ENCODE assay signal across 26 mouse cellular contexts in the genomic region with DNA sequence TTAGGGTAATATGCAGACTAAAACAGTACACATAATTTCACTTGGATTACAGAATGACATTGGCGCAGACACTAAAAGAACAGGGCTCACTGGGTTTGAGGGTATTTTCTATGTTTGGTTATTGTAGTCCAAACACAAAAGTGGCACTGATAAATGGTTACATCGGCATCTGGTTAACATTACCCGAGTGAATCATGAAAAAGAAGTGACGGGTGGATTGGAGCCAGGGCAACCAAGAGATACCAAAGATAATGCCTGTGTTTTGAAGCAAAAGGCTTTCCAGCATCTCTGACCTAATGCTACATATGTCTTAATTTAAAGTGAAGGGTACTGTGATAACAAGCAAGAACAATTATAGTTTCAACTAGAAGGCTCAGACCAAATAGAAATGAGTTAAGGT.
DNase-seq lines count a peak whose midpoint lies in the region; ATAC-seq lines count a peak whose summit lies in the region.
"Had no signal": no experiment of that assay in that cellular context is flagged by ENCODE, and none has a peak within 500 bp of the region (broad histone marks: within the 10 kb centered on the region; RNA-seq: fewer than 3 reads in every experiment).

No protein-coding gene starts in this region.

- H3K27me3 ChIP-seq in hindbrain, embryonic 12.5 days = no peaks in the 10 kb centered on the region
- H3K27me3 ChIP-seq: CH12.LX; embryonic facial prominence, embryonic 13.5 days; embryonic facial prominence, embryonic 15.5 days; forebrain, embryonic 12.5 days had no signal

- H3K9me3 ChIP-seq in hindbrain, embryonic 12.5 days (replicated peaks) = no peaks in the 10 kb centered on the region
- H3K9me3 ChIP-seq: embryonic facial prominence, embryonic 13.5 days; embryonic facial prominence, embryonic 15.5 days; forebrain, embryonic 10.5 days; forebrain, embryonic 12.5 days; G1E had no signal

- no peak overlapping the region for H3K4me2 ChIP-seq in hindbrain, embryonic 12.5 days (replicated peaks)
- H3K4me2 ChIP-seq: embryonic facial prominence, embryonic 13.5 days; embryonic facial prominence, embryonic 15.5 days; forebrain, embryonic 12.5 days had no signal

- no peaks in the 10 kb centered on the region for H3K4me1 ChIP-seq in hindbrain, embryonic 12.5 days
- H3K4me1 ChIP-seq: embryonic facial prominence, embryonic 13.5 days; embryonic facial prominence, embryonic 15.5 days; forebrain, embryonic 10.5 days; forebrain, embryonic 12.5 days had no signal

- no peaks in the 10 kb centered on the region for H3K36me3 ChIP-seq in hindbrain, embryonic 12.5 days
- H3K36me3 ChIP-seq: embryonic facial prominence, embryonic 13.5 days; embryonic facial prominence, embryonic 15.5 days; forebrain, embryonic 10.5 days; forebrain, embryonic 12.5 days; G1E had no signal

- H3K27ac ChIP-seq in hindbrain, embryonic 12.5 days = no peak overlapping the region
- H3K27ac ChIP-seq: embryonic facial prominence, embryonic 13.5 days; embryonic facial prominence, embryonic 15.5 days; forebrain, embryonic 10.5 days; forebrain, embryonic 12.5 days had no signal

- WGBS in hindbrain, embryonic 12.5 days = 76% methylated on average over 4 of the region's 4 CpGs

- peak; percentile 89 for DNase-seq in MN1 (ENCODE audit: low spot score)
- DNase-seq in embryo, embryonic 10.5 days (ENCODE audit: low spot score) = peak; percentile 43
- peak; percentile 8 for DNase-seq in embryo, embryonic 9.5 days (ENCODE audit: extremely low spot score)
- no peak for DNase-seq in cerebellum, postnatal 25 days
- DNase-seq in kidney, adult 11 months = no peak
- DNase-seq in cerebellum, postnatal 4 days (ENCODE audit: low spot score in 2 of 2) = no peak
- DNase-seq: adrenal gland, adult 2 months; adrenal gland, postnatal 10 days; adrenal gland, postnatal 25 days; B cell, adult 2 months; cerebellum, adult 11 months; cerebellum, adult 18-20 months; cerebellum, adult 8-10 months; cerebellum, adult 9-11 months; cerebellum, postnatal 14 days; forebrain, postnatal 0 days had no signal

- no peak overlapping the region for H3K9ac ChIP-seq in hindbrain, embryonic 12.5 days
- H3K9ac ChIP-seq: embryonic facial prominence, embryonic 13.5 days; embryonic facial prominence, embryonic 15.5 days; forebrain, embryonic 12.5 days; forebrain, postnatal 0 days had no signal

- H3K4me3 ChIP-seq in hindbrain, embryonic 12.5 days = no peak overlapping the region
- H3K4me3 ChIP-seq: embryonic facial prominence, embryonic 13.5 days; embryonic facial prominence, embryonic 15.5 days; erythroblast, embryonic 14.5 days; forebrain, embryonic 10.5 days; forebrain, embryonic 12.5 days had no signal

- no peak for ATAC-seq in hindbrain, embryonic 12.5 days (ENCODE audit: low FRiP score)
- ATAC-seq: CD4-positive, CD25-positive, alpha-beta regulatory T cell, adult 4 months; forebrain, embryonic 14.5 days; forebrain, postnatal 0 days had no signal

Comparison
In these comparisons a context has a peak if more than half of its experiments do, and no peak if none do; other contexts are left out.
1. DNase-seq: peak in MN1 (single experiment), embryo, embryonic 10.5 days (single experiment) and embryo, embryonic 9.5 days (single experiment); none in cerebellum, postnatal 25 days (0 of 2), kidney, adult 11 months (single experiment) and cerebellum, postnatal 4 days (0 of 2).